Mouse (Mus musculus) embryo, embryonic 10 days (tissue): ENCODE data around the gene Pon3.

Experiments used
- DNase-seq: peaks from one replicate; pipeline ENCODE4 v3.0.0-alpha.2; 2015; ENCODE audit warnings: low spot score

Pon3 gene

GRCm38 (mm10) chr6:5255722-5256451 lies at the start of gene Pon3:
Pon3 (minus strand) TSS chr6:5256286.
- DNase-seq: peak; percentile 68

- no peak for DNase-seq
These were observed 48.9 kb upstream of the Pon3 start for GRCm38 (mm10) chr6:5304956-5305355.

GRCm38 (mm10) chr6:5300629-5301028 lies 44.5 kb upstream of the Pon3 start:
- DNase-seq: no peak

- no peak for DNase-seq
These were observed 43.5 kb upstream of the Pon3 start for GRCm38 (mm10) chr6:5299561-5299960.

- DNase-seq: peak; percentile 82
These were observed 42.0 kb upstream of the Pon3 start, which contains the start of gene Pon2 for GRCm38 (mm10) chr6:5298092-5298554. Pon2 (minus strand) TSS chr6:5298455.

- peak; percentile 70 for DNase-seq
These were observed 41.4 kb upstream of the Pon3 start for GRCm38 (mm10) chr6:5297321-5298091.

GRCm38 (mm10) chr6:5296067-5296466 lies 40.0 kb upstream of the Pon3 start:
- no peak for DNase-seq

- no peak for DNase-seq
These were observed 38.8 kb upstream of the Pon3 start for GRCm38 (mm10) chr6:5294659-5295449.

- DNase-seq: no peak
These were observed 36.8 kb upstream of the Pon3 start for GRCm38 (mm10) chr6:5292841-5293240.

- no peak for DNase-seq
These were observed 35.4 kb upstream of the Pon3 start for GRCm38 (mm10) chr6:5291450-5291849.

GRCm38 (mm10) chr6:5287919-5288318 lies 31.8 kb upstream of the Pon3 start:
- DNase-seq: peak; percentile 30

GRCm38 (mm10) chr6:5287392-5287791 lies 31.3 kb upstream of the Pon3 start:
- DNase-seq: no peak

GRCm38 (mm10) chr6:5282418-5282817 lies 26.3 kb upstream of the Pon3 start:
- no peak for DNase-seq

- peak; percentile 39 for DNase-seq
These were observed 24.7 kb upstream of the Pon3 start for GRCm38 (mm10) chr6:5280576-5281305.

- no peak for DNase-seq
These were observed 21.9 kb upstream of the Pon3 start for GRCm38 (mm10) chr6:5277972-5278371.

GRCm38 (mm10) chr6:5269641-5270040 lies 13.6 kb upstream of the Pon3 start:
- no peak for DNase-seq

- no peak for DNase-seq
These were observed 8.7 kb upstream of the Pon3 start for GRCm38 (mm10) chr6:5264793-5265192.

- no peak for DNase-seq
These were observed 7.3 kb upstream of the Pon3 start for GRCm38 (mm10) chr6:5263250-5263999.

GRCm38 (mm10) chr6:5262322-5263249 lies 6.5 kb upstream of the Pon3 start:
- no peak for DNase-seq

GRCm38 (mm10) chr6:5255291-5255690 lies 795 bp downstream of the Pon3 start:
- no peak for DNase-seq
